Mouse (Mus musculus): ENCODE measurements at regions not wholly inside any gene's neighbourhood (a gene's known extent, or its start where the extent isn't known, plus 50 kb on each side); places are given as distances from the start of the nearest gene placed in this dataset.

DNA sequence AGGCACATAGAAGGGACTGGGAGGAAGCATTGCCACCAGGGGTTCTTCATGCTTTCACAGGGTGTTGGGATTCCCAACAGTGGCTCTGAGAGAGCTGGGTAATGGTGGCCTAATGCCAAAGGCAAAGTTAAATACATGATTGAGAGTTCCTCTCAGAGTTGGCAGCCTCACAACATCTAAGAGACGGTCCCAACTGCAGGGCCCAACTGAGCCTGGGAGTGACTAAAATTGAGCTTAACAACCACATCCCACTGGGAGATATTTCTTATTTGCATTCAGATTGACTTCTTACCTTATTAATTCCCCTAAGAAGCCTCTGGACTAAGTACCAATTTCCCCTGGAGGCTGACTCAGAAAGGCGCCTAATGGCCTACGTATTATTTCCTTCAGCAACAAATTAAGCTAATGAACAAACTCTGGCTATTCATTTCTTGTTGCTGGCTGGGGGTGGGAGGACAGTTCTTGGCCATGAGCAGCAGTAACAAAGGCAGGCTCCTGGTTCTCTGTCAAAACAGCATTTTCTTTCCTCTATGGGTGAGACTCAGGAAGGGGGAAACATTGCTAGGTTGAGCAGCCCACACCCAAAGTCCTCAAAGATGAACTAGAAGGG is 77.0 kb upstream of the Adra1d start:
- H3K4me1 ChIP-seq (replicated peaks; ENCODE audit: low read depth, low read length): no peaks in the 10 kb centered on the region
- TF ChIP-seq CTCF (conservative IDR thresholded peaks at IDR 0.05; ENCODE audit: low read length) (no peak), POU5F1 (IDR thresholded peaks at IDR 0.05; ENCODE audit: borderline replicate concordance, low read length) (no peak), NANOG (IDR thresholded peaks at IDR 0.05; ENCODE audit: borderline replicate concordance, low read length) (no peak)

DNA sequence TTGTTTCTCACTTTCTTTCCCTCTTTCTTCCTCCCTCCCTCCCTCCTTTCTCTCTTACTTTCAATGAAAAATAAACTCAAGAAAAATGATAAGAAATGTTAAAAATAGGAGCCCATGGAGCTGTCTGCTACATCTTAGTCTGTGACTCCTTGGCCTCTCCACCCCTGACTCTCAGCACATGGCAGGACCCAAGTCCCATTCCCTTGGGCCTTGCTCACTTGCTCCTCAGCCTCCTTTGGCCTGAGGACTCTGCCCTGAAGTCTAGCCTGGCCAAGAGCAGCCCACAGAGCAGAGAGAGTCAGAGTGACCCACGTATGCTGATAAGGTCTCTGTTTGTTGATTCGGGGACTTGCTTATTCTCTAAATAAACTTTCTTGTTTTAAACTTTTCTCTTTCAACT is 73.7 kb upstream of the Adra1d start:
- Histone ChIP-seq H3K4me3 (replicated peaks; ENCODE audit: low read length) (no peak overlapping the region), H3K27me3 (ENCODE audit: insufficient read depth, low read length) (no peaks in the 10 kb centered on the region), H3K4me1 (replicated peaks; ENCODE audit: low read depth, low read length) (no peaks in the 10 kb centered on the region), H3K36me3 (ENCODE audit: insufficient read depth, low read length) (no peaks in the 10 kb centered on the region), H3K9me3 (ENCODE audit: low read length) (peaks cover 12% of the 10 kb centered on the region; the same call in 1 of the 2 replicates)
- no peak for TF ChIP-seq CTCF (conservative IDR thresholded peaks at IDR 0.05; ENCODE audit: low read length)
- no peak for TF ChIP-seq POU5F1 (IDR thresholded peaks at IDR 0.05; ENCODE audit: borderline replicate concordance, low read length)
- no peak for TF ChIP-seq NANOG (IDR thresholded peaks at IDR 0.05; ENCODE audit: borderline replicate concordance, low read length)

More for the DNA sequence above, 77.0 kb upstream of the Adra1d start:
- H3K4me3 ChIP-seq (replicated peaks; ENCODE audit: low read length): no peak overlapping the region
- no peaks in the 10 kb centered on the region for H3K36me3 ChIP-seq (ENCODE audit: insufficient read depth, low read length)
- no peaks in the 10 kb centered on the region for H3K27me3 ChIP-seq (ENCODE audit: insufficient read depth, low read length)
- H3K9me3 ChIP-seq (ENCODE audit: low read length): peaks cover 33% of the 10 kb centered on the region

DNA sequence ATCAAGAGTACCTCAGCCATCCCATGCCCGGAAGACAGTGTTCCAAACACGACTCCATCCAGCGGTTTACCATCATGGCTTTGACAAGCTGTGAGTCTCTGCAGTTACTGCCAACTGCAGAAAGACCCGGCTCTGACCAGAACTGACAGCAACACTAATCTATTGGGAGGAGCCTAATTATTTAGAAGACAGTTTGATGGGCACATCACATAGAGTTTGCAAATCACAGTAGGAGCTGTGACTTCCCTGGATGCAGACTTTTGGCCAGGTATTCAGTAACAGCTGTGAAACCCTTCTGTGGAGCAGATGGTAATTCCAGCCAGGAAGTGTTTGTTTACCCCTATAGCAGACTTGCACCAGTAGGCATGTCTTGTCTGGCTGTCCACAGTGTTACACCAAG is 55.8 kb upstream of the Adra1d start:
- TF ChIP-seq NANOG (IDR thresholded peaks at IDR 0.05; ENCODE audit: borderline replicate concordance, low read length): no peak
- no peak for TF ChIP-seq POU5F1 (IDR thresholded peaks at IDR 0.05; ENCODE audit: borderline replicate concordance, low read length)
- no peak for TF ChIP-seq CTCF (conservative IDR thresholded peaks at IDR 0.05; ENCODE audit: low read length)

DNA sequence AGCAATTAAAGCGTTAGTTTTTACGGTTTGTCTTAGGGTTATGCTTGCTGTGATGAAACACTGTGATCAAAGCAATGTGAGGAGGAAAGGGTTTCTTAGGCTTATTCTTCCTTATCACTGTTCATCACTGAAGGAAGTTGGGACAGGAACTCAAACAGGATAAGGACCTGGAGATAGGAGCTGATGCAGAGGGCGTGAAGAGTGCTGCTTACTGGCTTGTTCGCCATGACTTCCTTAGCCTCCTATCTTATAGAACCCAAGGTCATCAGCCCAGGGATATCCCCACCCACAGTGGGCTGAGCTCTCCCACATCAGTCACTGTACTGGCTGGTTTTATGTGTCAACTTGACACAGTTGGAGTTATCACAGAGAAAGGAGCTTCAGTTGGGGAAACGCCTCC is 50.4 kb upstream of the Adra1d start:
- no peak overlapping the region for H3K4me3 ChIP-seq (replicated peaks; ENCODE audit: low read length)
- no peaks in the 10 kb centered on the region for H3K4me1 ChIP-seq (replicated peaks; ENCODE audit: low read depth, low read length)
- TF ChIP-seq POU5F1 (IDR thresholded peaks at IDR 0.05; ENCODE audit: borderline replicate concordance, low read length) (no peak), NANOG (IDR thresholded peaks at IDR 0.05; ENCODE audit: borderline replicate concordance, low read length) (no peak), CTCF (conservative IDR thresholded peaks at IDR 0.05; ENCODE audit: low read length) (no peak)
- H3K27me3 ChIP-seq (ENCODE audit: insufficient read depth, low read length): no peaks in the 10 kb centered on the region
- no peaks in the 10 kb centered on the region for H3K9me3 ChIP-seq (ENCODE audit: low read length)
- no peaks in the 10 kb centered on the region for H3K36me3 ChIP-seq (ENCODE audit: insufficient read depth, low read length)

More for the DNA sequence above, 55.8 kb upstream of the Adra1d start:
- H3K4me1 ChIP-seq (replicated peaks; ENCODE audit: low read depth, low read length): no peaks in the 10 kb centered on the region
- H3K9me3 ChIP-seq (ENCODE audit: low read length): peaks cover 8% of the 10 kb centered on the region
- no peaks in the 10 kb centered on the region for H3K36me3 ChIP-seq (ENCODE audit: insufficient read depth, low read length)
- H3K4me3 ChIP-seq (replicated peaks; ENCODE audit: low read length): no peak overlapping the region
- H3K27me3 ChIP-seq (ENCODE audit: insufficient read depth, low read length): no peaks in the 10 kb centered on the region

Measured in E14TG2a.4 (cell line).